Mouse (Mus musculus): ENCODE data around the gene Prkcz.

DNA sequence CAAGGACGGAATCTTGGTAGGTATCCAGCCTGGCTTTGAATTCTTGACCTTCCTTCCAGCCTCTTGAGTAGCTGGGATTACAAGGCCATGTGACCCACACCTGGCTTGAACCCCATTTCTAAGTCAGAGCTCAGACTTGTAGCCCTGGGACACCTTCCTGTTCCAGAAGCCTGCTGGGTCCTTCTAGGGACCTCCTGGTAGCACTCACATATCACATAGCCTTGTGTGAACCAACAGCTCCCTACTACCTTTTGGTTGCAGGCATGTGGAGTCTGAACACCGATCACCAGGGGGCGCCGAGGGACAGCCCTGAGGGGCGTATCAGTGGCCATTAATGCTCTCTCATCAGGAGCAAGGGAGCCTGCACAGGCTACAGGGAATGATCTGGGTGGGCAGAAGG is 92.8 kb downstream of the Prkcz start:
- TF ChIP-seq CTCF (IDR thresholded peaks at IDR 0.05; ENCODE audit: extremely low read depth, insufficient read length, insufficient replicate concordance, low read depth, low read length): peak; percentile 68; the same call in 1 of the 2 replicates
- TF ChIP-seq POLR2A (IDR thresholded peaks at IDR 0.05; ENCODE audit: low read depth, low read length): no peak
